Mouse (Mus musculus) hindbrain, embryonic 13.5 days (tissue): ENCODE data around the gene Kcnd2. TPM values are rescaled to one million over a fixed set of nuclear protein-coding genes. Genes with fewer than 3 reads are reported as not detected.

Experiments
- ATAC-seq: fragments of 200-750 bp; cut with Nextera tagmentation; 2 replicates; pipeline ENCODE4 v1.8.0; 2017; ENCODE audit warnings: moderate TSS enrichment; ENCODE audit not compliant: low FRiP score
- H3K27ac ChIP-seq: fragments of 300-500 bp; sonication (generic); 2 replicates; pipeline ENCODE4 v1.5.1; 2015; ENCODE audit warnings: inconsistent platforms, mild to moderate bottlenecking, moderate library complexity
- H3K27me3 ChIP-seq: fragments of 300-500 bp; sonication (generic); 2 replicates; pipeline ENCODE4 v1.6.1; 2015; ENCODE audit warnings: mild to moderate bottlenecking, inconsistent platforms
- H3K36me3 ChIP-seq: fragments of 300-500 bp; sonication (generic); 2 replicates; pipeline ENCODE4 v1.6.1; 2015; ENCODE audit warnings: mild to moderate bottlenecking, inconsistent platforms
- H3K4me1 ChIP-seq: fragments of 300-500 bp; sonication (generic); replicated peaks from 2 replicates; pipeline ENCODE4 v1.6.1; 2015; ENCODE audit warnings: inconsistent platforms
- H3K4me2 ChIP-seq: fragments of 300-500 bp; sonication (generic); 2 replicates; pipeline ENCODE4 v1.6.1; 2015; ENCODE audit warnings: inconsistent platforms, mild to moderate bottlenecking, moderate library complexity
- H3K4me3 ChIP-seq: fragments of 300-500 bp; sonication (generic); 2 replicates; pipeline ENCODE4 v1.5.1; 2015; ENCODE audit warnings: mild to moderate bottlenecking, inconsistent platforms
- H3K9ac ChIP-seq: fragments of 300-500 bp; sonication (generic); 2 replicates; pipeline ENCODE4 v1.6.1; 2015; ENCODE audit warnings: mild to moderate bottlenecking, inconsistent platforms
- H3K9me3 ChIP-seq: fragments of 300-500 bp; sonication (generic); 2 replicates; pipeline ENCODE4 v1.6.1; 2016; ENCODE audit warnings: inconsistent platforms
- WGBS: fragments of 180-500 bp; shearing (Covaris S2); methylation state at CpG from one replicate; pipeline ENCODE4 v1.1.7; 2015; 5-methylcytosine and 5-hydroxymethylcytosine counted together
- polyA plus RNA-seq: library from polyadenylated mRNA; unstranded; fragments of >200 nt; fragmentation: Nextera tagmentation; extraction: Ambion mirVana; gene quantifications from 2 replicates; pipeline ENCODE4 v1.2.1, GENCODE M21; 2015

Kcnd2 gene
- 11.0 and 11.3 TPM in 2 replicates for polyA plus RNA-seq

DNA sequence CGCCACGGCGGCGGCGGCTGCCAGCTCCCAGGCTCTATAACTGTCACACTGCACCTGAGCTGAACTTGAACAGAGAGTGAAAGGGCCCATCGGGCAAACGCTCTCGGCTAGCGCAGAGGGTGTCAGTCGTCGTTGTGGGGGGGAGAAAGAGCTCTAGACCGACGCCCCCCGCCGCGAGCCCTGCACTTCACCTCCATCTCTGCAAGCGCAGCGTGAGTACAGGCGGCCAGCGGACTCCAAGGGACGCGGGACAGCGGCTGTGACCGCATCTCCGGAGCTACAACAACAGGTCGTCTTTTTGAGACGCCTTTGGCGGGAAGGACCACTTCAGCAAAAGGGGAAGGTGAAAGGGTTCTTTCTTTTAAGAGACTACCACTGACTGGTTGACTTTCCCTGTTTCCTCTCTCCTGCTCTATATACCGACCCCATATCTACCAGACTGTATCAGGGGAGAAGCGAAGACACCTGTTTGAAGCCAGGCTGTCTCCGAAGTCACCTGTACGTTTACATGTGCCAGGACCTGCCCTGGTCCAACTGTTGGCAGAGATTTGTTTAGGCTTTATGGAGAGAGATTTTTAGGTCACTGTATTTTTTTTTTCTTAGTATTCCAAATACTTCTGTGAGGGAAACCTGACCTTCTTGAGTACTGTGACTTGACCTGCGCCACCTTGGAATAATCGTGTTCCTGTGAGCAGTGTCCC lies at the start of gene Kcnd2:
Gene Kcnd2, plus strand, starts transcription at position 13 of the 701 bp plus-strand sequence.
- WGBS = 11% methylated on average over 34 of the region's 34 CpGs
- peak within 1 kb of the TSS; percentile 92 for H3K27ac ChIP-seq
- H3K27me3 ChIP-seq = peaks cover 6% of the 10 kb centered on the region
- no peaks in the 10 kb centered on the region; the same call in 1 of the 2 replicates for H3K36me3 ChIP-seq
- H3K9ac ChIP-seq = peak within 1 kb of the TSS; percentile 87
- peaks cover 9% of the 10 kb centered on the region for H3K4me1 ChIP-seq
- peak within 1 kb of the TSS; percentile 81 for H3K4me2 ChIP-seq
- no peaks in the 10 kb centered on the region for H3K9me3 ChIP-seq
- H3K4me3 ChIP-seq = peak within 1 kb of the TSS; percentile 89
- ATAC-seq = peak; percentile 71

DNA sequence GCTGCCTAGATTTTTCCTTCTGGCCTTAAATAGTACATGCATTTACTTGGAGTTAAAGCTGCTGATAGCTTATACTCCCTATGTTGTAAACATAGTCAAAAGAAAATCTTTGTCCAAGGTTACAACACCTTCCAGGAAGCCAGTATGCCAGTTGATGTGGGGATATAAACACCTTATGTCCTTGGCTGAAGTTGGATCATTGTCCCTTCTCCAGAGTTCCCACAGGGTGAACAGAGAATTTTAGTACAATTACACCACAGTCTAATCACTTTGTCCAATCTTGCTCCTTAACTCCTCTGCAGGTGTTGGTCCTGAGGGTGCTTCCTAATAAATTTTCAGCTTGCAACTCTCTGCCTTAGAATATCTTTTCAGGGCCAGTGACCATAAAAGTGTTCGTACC lies 48.7 kb upstream of the Kcnd2 start:
- ATAC-seq = no peak
- WGBS = 83% methylated on average over 1 of the region's 1 CpGs
- H3K27ac ChIP-seq = no peak overlapping the region
- H3K4me3 ChIP-seq = no peak overlapping the region
- no peak overlapping the region for H3K9ac ChIP-seq
- no peaks in the 10 kb centered on the region for H3K36me3 ChIP-seq
- no peaks in the 10 kb centered on the region for H3K9me3 ChIP-seq
- no peak overlapping the region for H3K4me2 ChIP-seq
- no peaks in the 10 kb centered on the region for H3K27me3 ChIP-seq
- H3K4me1 ChIP-seq = no peaks in the 10 kb centered on the region

DNA sequence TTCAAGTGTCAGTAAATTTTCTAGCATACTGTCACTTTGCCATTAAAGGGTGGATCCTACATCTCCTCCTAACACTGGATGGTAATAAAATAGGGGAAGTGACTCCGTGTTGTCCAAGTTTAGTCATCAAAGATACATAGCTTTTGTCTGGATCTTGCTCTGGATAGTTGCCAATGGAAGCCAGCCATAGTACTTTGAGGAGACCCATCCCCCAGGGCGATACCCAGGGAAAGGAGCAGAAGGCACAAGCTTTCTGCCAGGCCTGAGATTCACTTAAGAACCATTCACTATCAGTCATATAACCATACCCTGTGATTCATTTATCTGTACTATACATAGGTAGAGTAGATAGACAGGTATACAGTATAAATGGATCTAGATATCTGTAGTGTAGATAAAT lies 20.0 kb upstream of the Kcnd2 start:
- ATAC-seq = no peak
- H3K4me2 ChIP-seq = no peak overlapping the region
- H3K4me1 ChIP-seq = no peaks in the 10 kb centered on the region
- no peak overlapping the region for H3K27ac ChIP-seq
- no peak overlapping the region for H3K9ac ChIP-seq
- no peak overlapping the region for H3K4me3 ChIP-seq
- 69% methylated on average over 2 of the region's 2 CpGs for WGBS
- H3K36me3 ChIP-seq = no peaks in the 10 kb centered on the region
- H3K27me3 ChIP-seq = no peaks in the 10 kb centered on the region
- no peaks in the 10 kb centered on the region for H3K9me3 ChIP-seq

DNA sequence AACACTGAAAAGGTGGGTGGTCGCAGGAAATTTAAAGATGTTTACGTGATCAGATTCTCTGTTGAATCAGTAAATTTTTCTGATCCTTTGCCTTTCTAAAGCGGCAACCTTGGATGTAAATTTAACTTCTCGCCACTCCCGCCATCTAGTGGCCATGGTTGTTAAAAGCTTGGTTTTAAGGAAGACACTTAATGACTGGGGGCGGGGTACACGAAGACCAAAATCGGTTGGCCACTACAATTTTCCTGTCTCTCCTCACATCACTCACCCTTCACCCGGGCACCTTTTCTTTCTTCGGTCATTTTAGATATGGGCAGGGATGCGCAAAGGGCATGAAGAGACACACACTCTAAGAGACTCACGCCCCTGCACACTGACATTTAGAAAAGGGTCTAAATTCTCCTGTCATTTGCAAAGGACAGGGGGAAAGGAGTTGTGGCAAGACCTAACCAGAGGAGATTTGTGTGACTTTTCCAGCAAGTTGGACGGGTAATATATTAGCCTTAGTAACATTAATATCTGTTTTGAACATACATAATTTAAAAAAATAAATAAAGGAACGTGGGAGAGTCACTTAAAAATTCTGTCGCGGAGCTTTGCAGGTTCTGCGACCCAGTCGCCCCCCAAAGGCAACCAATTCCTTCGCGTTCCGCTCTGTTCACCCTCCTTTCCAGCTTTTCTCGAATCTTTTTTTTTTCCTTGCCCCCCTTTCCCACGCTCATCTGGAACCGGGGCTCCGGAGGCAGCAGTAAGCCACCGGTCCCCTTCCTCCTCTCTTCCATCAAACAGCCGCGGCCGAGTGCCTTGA lies 1.2 kb upstream of the Kcnd2 start:
- no peaks in the 10 kb centered on the region for H3K9me3 ChIP-seq
- peak overlapping the region; percentile 87 for H3K9ac ChIP-seq
- H3K36me3 ChIP-seq = no peaks in the 10 kb centered on the region; the same call in 1 of the 2 replicates
- peaks cover 6% of the 10 kb centered on the region for H3K27me3 ChIP-seq
- WGBS = under 1% methylated on average over 29 of the region's 29 CpGs
- H3K4me1 ChIP-seq = peaks cover 9% of the 10 kb centered on the region
- peak overlapping the region; percentile 89 for H3K4me3 ChIP-seq
- H3K4me2 ChIP-seq = peak overlapping the region; percentile 81
- peak; percentile 44 for ATAC-seq
- peak overlapping the region; percentile 92 for H3K27ac ChIP-seq

DNA sequence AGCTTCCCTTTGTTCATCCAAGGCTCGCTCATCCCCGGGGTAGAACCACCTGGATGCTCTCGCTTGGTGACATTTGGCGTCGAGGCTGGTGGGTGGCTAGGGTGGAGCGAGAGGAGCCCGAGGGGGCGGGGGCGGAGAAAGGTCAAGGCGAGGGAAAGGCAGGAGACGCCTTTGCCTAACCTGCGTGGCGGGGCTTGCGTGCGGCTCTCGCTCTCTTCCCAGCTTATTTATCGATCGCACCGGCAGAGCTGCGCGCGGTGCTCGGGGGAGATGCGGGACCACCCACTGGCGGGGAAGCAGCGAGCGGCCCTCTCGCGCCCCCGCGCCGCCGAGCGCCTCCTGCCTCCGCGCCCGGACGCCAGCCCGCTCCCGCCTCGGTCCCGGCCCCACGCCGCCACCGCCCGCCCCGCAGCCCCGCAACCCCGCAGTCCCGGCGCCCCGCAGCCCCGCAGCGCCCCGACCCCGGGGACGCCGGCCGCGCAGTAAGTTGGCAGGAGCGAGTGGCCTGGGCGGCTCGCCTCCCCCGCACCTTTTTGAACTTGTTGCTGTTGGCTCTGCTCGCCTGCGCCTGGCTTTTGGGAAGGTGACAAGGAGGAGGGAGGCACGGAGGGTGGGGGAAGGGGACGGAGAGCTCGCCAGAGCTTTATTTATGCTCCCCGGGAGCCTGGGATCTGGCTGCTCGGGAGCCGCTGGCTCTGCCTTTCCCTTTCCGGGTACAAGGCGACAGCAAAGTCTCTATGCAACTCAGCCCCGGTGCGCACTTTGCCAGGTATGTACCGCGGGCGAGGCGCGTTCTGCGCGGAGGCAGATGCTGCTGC lies 421 bp upstream of the Kcnd2 start:
- Histone ChIP-seq H3K27me3 (peaks cover 6% of the 10 kb centered on the region), H3K4me3 (peak overlapping the region; percentile 89), H3K27ac (peak overlapping the region; percentile 92), H3K9ac (peak overlapping the region; percentile 87), H3K9me3 (no peaks in the 10 kb centered on the region), H3K36me3 (no peaks in the 10 kb centered on the region; the same call in 1 of the 2 replicates), H3K4me1 (peaks cover 9% of the 10 kb centered on the region), H3K4me2 (peak overlapping the region; percentile 81)
- peak; percentile 78 for ATAC-seq
- WGBS = under 1% methylated on average over 53 of the region's 83 CpGs

DNA sequence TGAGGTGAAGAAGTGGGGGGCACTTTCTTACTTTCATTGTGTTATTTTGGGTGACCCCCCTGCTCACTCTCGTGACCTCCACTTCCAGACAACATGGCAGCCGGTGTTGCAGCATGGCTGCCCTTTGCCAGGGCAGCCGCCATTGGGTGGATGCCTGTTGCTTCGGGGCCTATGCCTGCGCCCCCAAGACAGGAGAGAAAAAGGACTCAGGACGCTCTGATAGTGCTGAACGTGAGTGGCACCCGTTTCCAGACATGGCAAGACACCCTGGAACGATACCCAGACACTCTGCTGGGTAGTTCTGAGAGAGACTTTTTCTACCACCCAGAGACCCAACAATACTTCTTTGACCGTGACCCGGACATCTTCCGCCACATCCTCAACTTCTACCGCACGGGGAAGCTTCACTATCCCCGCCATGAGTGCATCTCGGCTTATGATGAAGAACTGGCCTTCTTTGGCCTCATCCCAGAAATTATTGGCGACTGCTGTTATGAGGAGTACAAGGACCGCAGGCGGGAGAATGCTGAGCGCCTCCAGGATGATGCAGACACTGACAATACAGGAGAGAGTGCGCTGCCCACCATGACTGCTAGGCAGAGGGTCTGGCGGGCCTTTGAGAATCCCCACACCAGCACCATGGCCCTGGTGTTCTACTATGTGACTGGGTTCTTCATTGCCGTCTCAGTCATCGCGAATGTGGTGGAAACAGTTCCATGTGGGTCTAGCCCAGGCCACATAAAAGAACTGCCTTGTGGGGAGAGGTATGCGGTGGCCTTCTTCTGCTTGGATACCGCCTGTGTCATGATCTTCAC lies 1.1 kb downstream of the Kcnd2 start:
- peaks cover 9% of the 10 kb centered on the region for H3K4me1 ChIP-seq
- H3K27me3 ChIP-seq = peaks cover 6% of the 10 kb centered on the region
- H3K4me3 ChIP-seq = peak overlapping the region; percentile 89
- H3K9me3 ChIP-seq = no peaks in the 10 kb centered on the region
- no peak overlapping the region for H3K27ac ChIP-seq
- ATAC-seq = no peak
- H3K36me3 ChIP-seq = no peaks in the 10 kb centered on the region; the same call in 1 of the 2 replicates
- WGBS = 92% methylated on average over 27 of the region's 27 CpGs
- H3K9ac ChIP-seq = no peak overlapping the region
- H3K4me2 ChIP-seq = peak overlapping the region; percentile 81

DNA sequence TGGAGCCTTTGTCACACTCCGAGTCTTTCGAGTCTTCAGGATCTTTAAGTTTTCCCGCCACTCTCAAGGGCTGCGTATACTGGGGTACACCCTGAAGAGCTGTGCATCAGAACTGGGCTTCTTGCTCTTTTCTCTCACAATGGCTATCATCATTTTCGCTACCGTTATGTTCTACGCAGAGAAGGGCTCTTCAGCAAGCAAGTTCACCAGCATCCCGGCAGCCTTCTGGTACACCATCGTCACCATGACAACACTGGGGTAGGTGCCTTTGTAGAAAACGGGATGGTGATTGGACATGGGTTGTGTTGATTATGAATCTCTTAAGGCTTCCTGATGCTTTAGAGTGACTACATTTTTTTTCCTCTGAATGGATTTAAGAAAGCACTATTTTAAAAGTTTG lies 1.9 kb downstream of the Kcnd2 start:
- Histone ChIP-seq H3K27ac (no peak overlapping the region), H3K27me3 (peaks cover 6% of the 10 kb centered on the region), H3K9me3 (no peaks in the 10 kb centered on the region), H3K9ac (no peak overlapping the region), H3K4me3 (peak overlapping the region; percentile 10; the same call in 1 of the 2 replicates), H3K36me3 (no peaks in the 10 kb centered on the region; the same call in 1 of the 2 replicates), H3K4me1 (peaks cover 9% of the 10 kb centered on the region), H3K4me2 (0 out of 2 replicates have a peak overlapping the region, but pooled peaks have one; percentile 20)
- no peak for ATAC-seq
- 88% methylated on average over 10 of the region's 10 CpGs for WGBS

DNA sequence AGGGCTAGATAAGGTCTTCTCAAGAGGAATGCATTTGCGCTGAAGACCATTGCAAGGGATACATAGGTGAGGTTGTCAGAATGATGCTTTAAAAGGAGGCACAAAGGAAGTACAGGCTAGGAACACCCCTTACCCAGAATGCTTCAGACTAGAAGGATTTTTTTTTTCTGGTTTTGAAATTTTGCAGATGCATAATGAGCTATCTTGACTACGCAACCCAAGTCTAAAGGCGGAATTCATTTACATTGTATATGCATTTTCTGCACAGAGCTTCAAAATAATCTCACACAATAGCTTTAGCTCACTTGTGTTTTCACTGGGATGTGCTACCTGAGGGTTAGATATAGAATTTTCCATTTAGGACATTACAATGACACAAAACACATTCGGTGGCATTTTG lies 10.8 kb downstream of the Kcnd2 start:
- H3K9me3 ChIP-seq = no peaks in the 10 kb centered on the region
- no peaks in the 10 kb centered on the region for H3K27me3 ChIP-seq
- H3K9ac ChIP-seq = no peak overlapping the region
- no peaks in the 10 kb centered on the region for H3K36me3 ChIP-seq
- H3K4me3 ChIP-seq = no peak overlapping the region
- WGBS = 96% methylated on average over 4 of the region's 4 CpGs
- no peaks in the 10 kb centered on the region for H3K4me1 ChIP-seq
- no peak overlapping the region for H3K4me2 ChIP-seq
- no peak overlapping the region for H3K27ac ChIP-seq
- ATAC-seq = no peak

DNA sequence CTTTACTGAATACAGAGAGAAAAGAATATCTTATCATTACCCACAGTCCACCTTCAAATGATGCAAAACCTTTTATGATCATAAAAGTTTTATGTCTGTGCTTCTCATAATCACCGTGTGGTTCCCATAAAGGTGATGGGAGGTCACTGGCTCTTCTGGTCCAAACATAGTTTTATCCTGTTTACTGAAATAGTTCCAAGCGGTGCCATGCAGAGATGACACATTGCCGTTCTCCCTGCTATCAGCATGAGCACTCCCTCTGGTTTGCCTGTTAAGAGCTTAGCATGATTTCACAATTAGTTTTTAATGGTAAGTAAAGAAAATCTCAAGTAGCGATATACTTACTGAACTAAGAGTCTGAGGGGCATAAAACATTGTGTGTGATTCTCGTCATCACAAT lies 43.7 kb downstream of the Kcnd2 start:
- H3K4me2 ChIP-seq = no peak overlapping the region
- no peak overlapping the region for H3K9ac ChIP-seq
- no peak overlapping the region for H3K27ac ChIP-seq
- ATAC-seq = no peak
- no peaks in the 10 kb centered on the region for H3K27me3 ChIP-seq
- H3K4me1 ChIP-seq = no peaks in the 10 kb centered on the region
- H3K36me3 ChIP-seq = no peaks in the 10 kb centered on the region
- no peak overlapping the region for H3K4me3 ChIP-seq
- 85% methylated on average over 5 of the region's 5 CpGs for WGBS
- no peaks in the 10 kb centered on the region for H3K9me3 ChIP-seq

DNA sequence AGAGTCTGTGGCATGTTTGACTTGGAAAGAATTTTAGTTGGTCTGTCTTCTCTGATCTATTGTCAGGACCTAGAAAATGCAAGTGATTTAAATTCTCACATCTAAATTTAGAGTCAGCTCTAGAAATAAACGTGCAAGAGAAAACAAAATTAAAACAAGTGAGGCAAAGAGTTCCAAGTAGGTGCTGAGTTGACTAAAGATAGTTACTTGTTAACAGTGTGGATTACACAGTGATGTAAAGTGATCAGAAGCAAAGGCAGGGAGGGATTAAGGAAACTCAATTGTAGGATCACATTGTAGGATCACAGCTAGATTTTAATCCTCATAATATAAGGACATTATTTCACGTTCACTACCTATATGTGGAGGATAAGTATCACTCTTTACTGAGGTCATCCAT lies 52.6 kb downstream of the Kcnd2 start:
- no peak for ATAC-seq
- no peaks in the 10 kb centered on the region for H3K9me3 ChIP-seq
- WGBS = 71% methylated on average over 2 of the region's 2 CpGs

DNA sequence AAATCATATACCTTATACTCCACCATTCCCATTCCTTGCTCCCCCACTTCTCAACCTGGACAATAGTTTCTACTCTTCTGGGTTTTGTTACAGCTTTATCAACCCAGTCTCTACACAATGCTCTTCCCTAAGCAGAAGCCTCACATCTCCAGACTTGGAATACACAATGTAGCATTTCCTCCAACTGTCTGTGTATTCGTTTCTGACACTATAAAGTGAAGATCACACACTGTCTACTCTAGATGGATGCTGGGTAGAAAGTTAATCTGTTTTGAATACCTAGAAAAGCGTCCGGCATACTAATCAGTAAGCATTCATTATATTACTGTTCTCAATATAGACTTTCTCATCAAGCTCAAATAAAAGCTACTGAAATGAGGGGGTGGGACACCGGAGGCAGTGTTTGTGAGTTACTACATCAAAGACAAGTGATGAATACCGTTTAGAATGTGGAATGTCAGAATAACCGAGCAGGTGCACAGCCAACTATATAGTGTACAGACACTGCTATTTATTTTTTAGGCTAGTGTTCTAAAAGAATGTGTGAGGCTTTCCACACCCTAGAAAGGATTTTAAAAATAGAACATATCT lies 62.1 kb downstream of the Kcnd2 start:
- Histone ChIP-seq H3K4me3 (no peak overlapping the region), H3K36me3 (no peaks in the 10 kb centered on the region), H3K4me1 (no peaks in the 10 kb centered on the region), H3K27me3 (no peaks in the 10 kb centered on the region), H3K9ac (no peak overlapping the region), H3K4me2 (no peak overlapping the region), H3K9me3 (no peaks in the 10 kb centered on the region), H3K27ac (no peak overlapping the region)
- no peak for ATAC-seq
- 63% methylated on average over 6 of the region's 6 CpGs for WGBS

More for the DNA sequence above, 52.6 kb downstream of the Kcnd2 start:
- Histone ChIP-seq H3K4me3 (no peak overlapping the region), H3K27ac (no peak overlapping the region), H3K4me1 (no peaks in the 10 kb centered on the region), H3K36me3 (no peaks in the 10 kb centered on the region), H3K27me3 (no peaks in the 10 kb centered on the region), H3K9ac (no peak overlapping the region), H3K4me2 (no peak overlapping the region)
